Mouse (Mus musculus) embryonic facial prominence, embryonic 15.5 days (tissue): ENCODE results near the gene Boc. TPM values are rescaled to one million over a fixed set of nuclear protein-coding genes. Genes with fewer than 3 reads are reported as not detected.
A peak's percentile ranks its signal among the peaks of the same experiment; 100 is the strongest.

Experiments used
- ATAC-seq: fragments of 200-750 bp; cut with Nextera tagmentation; 2 replicates; pipeline ENCODE4 v1.8.0; 2017; ENCODE audit warnings: low read depth, moderate TSS enrichment; ENCODE audit not compliant: insufficient number of reproducible peaks, low FRiP score, low TSS enrichment
- H3K27ac ChIP-seq: fragments of 300-500 bp; sonication (generic); replicated peaks from 2 replicates; pipeline ENCODE4 v1.5.1; 2015; ENCODE audit warnings: mild to moderate bottlenecking, inconsistent platforms
- H3K27me3 ChIP-seq: fragments of 300-500 bp; sonication (generic); 2 replicates; pipeline ENCODE4 v1.6.1; 2015; ENCODE audit warnings: inconsistent platforms
- H3K36me3 ChIP-seq: fragments of 300-500 bp; sonication (generic); 2 replicates; pipeline ENCODE4 v1.6.1; 2015; ENCODE audit warnings: mild to moderate bottlenecking, inconsistent platforms
- H3K4me1 ChIP-seq: fragments of 300-500 bp; sonication (generic); 2 replicates; pipeline ENCODE4 v1.6.1; 2015; ENCODE audit warnings: inconsistent platforms
- H3K4me2 ChIP-seq: fragments of 300-500 bp; sonication (generic); replicated peaks from 2 replicates; pipeline ENCODE4 v1.6.1; 2015; ENCODE audit warnings: mild to moderate bottlenecking, inconsistent platforms
- H3K4me3 ChIP-seq: fragments of 300-500 bp; sonication (generic); replicated peaks from 2 replicates; pipeline ENCODE4 v1.5.1; 2015; ENCODE audit warnings: mild to moderate bottlenecking, inconsistent platforms
- H3K9ac ChIP-seq: fragments of 300-500 bp; sonication (generic); 2 replicates; pipeline ENCODE4 v1.6.1; 2015; ENCODE audit warnings: inconsistent platforms
- H3K9me3 ChIP-seq: fragments of 300-500 bp; sonication (generic); replicated peaks from 2 replicates; pipeline ENCODE4 v1.6.1; 2016; ENCODE audit warnings: inconsistent platforms
- whole genome bisulfite sequencing: fragments of 180-500 bp; shearing (Covaris S2); methylation state at CpG from one replicate; pipeline ENCODE4 v1.1.7; 2015; 5-methylcytosine and 5-hydroxymethylcytosine counted together
- polyA plus RNA-seq: library from polyadenylated mRNA; unstranded; fragments of >200 nt; fragmentation: Nextera tagmentation; extraction: Ambion mirVana; gene quantifications from 2 replicates; pipeline ENCODE4 v1.2.1, GENCODE M21; 2015

The Boc gene
- polyA plus RNA-seq, 1 experiment from 2014 or later: 49.1 TPM

DNA sequence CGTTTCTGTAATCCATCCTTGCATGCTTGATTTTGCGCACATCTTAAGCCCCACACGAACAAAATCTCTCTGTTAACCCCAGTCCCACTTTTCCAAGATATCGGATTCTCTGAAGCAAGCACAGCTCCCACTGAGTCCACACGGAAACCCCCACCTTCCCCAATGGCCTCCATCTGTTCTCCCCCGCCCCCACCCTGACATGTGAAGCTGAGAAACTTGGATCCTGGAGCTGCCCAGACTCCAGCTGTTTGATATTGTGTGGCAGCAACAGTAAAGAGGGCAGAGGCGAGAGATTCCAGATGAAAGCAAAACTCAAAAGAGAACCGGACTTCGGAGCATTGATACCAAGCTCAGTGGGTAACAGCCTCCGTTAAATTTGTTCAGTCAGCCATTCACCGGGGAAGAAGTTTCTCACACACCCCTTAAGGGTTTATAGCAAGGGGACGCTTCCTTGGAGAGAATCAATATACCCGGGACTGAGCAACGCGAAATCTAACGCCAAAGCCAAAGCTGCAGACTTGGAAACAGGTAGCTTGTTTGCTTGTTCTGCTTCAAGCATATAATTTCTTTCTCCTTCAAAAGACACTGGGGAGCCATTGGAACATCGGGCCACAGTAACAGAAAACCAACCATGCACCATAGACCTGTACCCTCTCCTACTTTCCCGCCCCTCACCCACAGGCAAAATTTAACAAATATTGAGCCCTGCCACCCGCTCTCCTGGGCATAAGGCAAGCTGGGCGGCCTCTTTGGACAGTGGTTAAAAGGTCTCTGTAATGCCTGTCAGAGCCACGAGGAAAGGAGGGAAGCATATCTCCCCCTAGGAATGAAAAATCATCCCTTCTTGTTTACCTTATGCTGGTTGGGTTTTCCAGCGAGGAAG lies 6.9 kb upstream of the Boc start:
- 29% methylated on average over 22 of the region's 22 CpGs for WGBS

DNA sequence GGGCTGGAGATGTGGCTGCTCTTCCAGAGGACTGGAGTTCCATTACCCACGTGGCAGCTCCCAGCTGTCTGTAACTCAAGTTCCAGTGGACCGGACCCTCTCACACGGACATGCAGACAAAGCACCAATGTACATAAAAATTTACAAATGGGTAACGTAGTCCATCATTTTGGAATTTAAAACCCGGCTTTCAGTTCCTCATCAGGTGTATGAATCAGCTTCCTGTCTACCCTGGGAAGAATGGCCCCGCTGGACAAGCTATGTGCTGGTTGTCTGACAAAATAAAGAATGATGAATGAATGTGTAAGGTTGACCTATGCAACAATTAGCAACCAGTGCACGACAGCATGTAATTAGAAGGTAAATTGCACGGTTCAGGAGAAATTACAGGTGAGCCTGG lies 5.7 kb upstream of the Boc start:
- Histone ChIP-seq H3K9me3 (no peaks in the 10 kb centered on the region), H3K27ac (no peak overlapping the region), H3K4me2 (no peak overlapping the region), H3K4me1 (peaks cover 26% of the 10 kb centered on the region), H3K9ac (no peak overlapping the region), H3K4me3 (no peak overlapping the region), H3K36me3 (no peaks in the 10 kb centered on the region), H3K27me3 (no peaks in the 10 kb centered on the region)
- no peak for ATAC-seq
- WGBS: 62% methylated on average over 8 of the region's 8 CpGs

More for the DNA sequence above, 6.9 kb upstream of the Boc start:
- Histone ChIP-seq H3K36me3 (no peaks in the 10 kb centered on the region), H3K9ac (no peak overlapping the region), H3K4me2 (peak overlapping the region; percentile 43), H3K27ac (no peak overlapping the region), H3K9me3 (no peaks in the 10 kb centered on the region), H3K27me3 (no peaks in the 10 kb centered on the region), H3K4me1 (peaks cover 14% of the 10 kb centered on the region), H3K4me3 (peak overlapping the region; percentile 11)
- ATAC-seq: 0 out of 2 replicates have a peak, but pooled peaks have one; percentile 45

DNA sequence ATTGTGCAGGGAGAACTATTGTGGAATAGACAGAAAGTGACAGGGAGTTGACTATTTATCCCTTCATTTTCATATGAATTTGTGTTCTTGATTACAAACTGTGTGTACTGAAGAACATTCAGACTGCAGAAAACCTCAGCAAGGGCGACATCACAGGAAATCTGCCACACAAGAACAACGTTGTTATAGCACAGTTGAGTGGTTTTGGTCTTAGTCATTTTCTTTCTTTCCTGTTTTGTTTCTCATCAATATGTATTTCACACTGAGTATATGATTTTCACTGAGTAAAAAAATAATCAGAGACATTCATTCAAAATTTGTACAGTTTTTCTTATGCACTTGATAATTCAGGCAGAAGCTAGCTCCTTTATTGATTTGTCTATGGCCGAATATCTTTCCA lies 3.4 kb upstream of the Boc start:
- H3K9ac ChIP-seq: no peak overlapping the region
- no peaks in the 10 kb centered on the region for H3K36me3 ChIP-seq
- H3K4me3 ChIP-seq: no peak overlapping the region
- no peaks in the 10 kb centered on the region for H3K9me3 ChIP-seq
- no peak for ATAC-seq
- H3K4me2 ChIP-seq: no peak overlapping the region
- WGBS: 62% methylated on average over 3 of the region's 3 CpGs
- no peak overlapping the region for H3K27ac ChIP-seq
- peaks cover 31% of the 10 kb centered on the region for H3K4me1 ChIP-seq
- no peaks in the 10 kb centered on the region for H3K27me3 ChIP-seq

DNA sequence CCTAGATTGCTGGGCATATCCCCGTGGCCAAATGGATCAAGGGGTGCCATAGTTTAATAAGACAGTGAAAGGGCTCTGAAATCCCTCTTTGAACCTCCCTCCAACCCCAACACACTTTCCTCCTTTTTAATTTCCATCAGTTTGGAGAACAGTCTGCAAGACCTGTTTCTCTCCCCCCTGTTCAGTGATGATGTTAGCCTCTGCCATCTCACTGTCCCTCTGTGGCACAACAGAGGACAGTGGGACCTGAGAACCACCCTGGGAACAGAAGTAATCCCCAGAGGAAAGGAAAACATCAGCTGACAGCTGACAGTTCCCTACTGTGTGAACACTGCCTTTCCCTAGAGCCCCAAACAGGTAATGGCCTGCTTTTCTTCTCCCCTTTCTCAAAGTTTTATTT lies 1.5 kb upstream of the Boc start:
- H3K9me3 ChIP-seq: no peaks in the 10 kb centered on the region
- whole genome bisulfite sequencing: 12% methylated on average over 1 of the region's 1 CpGs
- no peak overlapping the region for H3K9ac ChIP-seq
- no peak overlapping the region for H3K4me2 ChIP-seq
- H3K4me3 ChIP-seq: no peak overlapping the region
- H3K27ac ChIP-seq: peak overlapping the region; percentile 99
- no peaks in the 10 kb centered on the region for H3K27me3 ChIP-seq
- no peaks in the 10 kb centered on the region for H3K36me3 ChIP-seq
- ATAC-seq: no peak
- peaks cover 37% of the 10 kb centered on the region for H3K4me1 ChIP-seq

DNA sequence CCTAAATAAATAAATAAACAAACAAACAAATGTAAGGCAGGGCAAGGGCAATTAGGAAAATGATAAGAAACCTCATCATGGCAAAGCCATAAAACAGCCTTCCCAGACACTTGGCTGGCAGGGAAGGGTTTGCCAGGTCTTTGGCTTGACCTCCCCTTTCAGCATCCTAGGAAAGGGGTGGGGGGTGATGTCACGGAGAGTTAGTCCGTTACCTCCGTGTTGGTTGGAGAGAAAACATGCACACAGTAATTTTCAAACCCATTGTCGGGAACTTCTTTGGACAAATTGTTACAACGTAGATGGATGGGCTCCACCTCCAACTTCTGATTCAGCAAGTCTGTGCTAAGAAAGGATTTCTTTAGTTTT lies 616 bp upstream of the Boc start:
- H3K4me3 ChIP-seq: peak overlapping the region; percentile 90
- 11% methylated on average over 5 of the region's 5 CpGs for WGBS
- ATAC-seq: no peak
- H3K9me3 ChIP-seq: no peaks in the 10 kb centered on the region
- H3K9ac ChIP-seq: no peak overlapping the region
- H3K4me1 ChIP-seq: peaks cover 41% of the 10 kb centered on the region
- H3K27me3 ChIP-seq: no peaks in the 10 kb centered on the region
- peak overlapping the region; percentile 99 for H3K27ac ChIP-seq
- no peaks in the 10 kb centered on the region for H3K36me3 ChIP-seq
- peak overlapping the region; percentile 61 for H3K4me2 ChIP-seq

DNA sequence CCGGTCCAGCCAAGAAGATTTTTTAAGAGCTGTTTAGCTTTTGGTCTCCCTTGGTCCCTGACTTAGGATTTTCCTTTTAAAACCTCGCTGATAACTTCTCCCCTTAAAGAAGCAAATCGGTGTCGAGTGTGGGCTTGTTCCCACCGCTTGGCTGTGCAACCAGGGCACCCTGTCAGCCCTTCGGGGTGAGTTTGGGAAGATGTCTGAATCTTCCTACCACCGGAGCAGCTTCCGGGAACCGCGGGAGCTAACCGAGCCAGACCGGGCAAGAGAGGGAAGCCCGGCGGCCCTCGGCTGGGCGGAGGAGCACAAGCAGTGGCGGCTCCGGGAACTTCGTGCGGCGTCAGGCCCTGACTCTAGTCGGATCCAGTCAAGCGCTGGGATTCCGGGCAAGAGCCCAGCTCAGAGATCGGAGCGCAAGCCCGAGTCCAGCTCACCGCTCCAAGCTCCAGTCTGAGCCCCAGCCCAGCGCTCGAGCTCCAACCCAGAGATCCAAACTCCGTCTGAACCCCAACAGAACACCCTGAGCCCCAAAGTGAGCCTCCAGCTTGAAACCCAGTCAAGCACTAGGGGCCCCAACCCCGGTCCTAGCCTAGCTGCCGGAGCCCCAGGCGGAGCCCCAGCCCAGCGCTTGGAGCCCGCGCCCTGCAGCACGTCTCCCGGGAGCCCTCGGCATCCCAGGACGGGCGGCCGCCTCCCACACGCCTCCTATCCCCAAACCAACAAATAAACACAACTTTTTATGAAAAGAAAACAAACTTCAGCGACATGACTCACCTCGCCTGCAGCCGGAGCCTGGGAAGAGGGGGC lies 831 bp downstream of the Boc start:
- Histone ChIP-seq H3K27me3 (no peaks in the 10 kb centered on the region), H3K9me3 (no peaks in the 10 kb centered on the region), H3K27ac (peak overlapping the region; percentile 99), H3K4me2 (peak overlapping the region; percentile 61), H3K9ac (peak overlapping the region; percentile 99), H3K4me1 (peaks cover 55% of the 10 kb centered on the region), H3K36me3 (no peaks in the 10 kb centered on the region), H3K4me3 (peak overlapping the region; percentile 90)
- peak; percentile 75 for ATAC-seq
- WGBS: under 1% methylated on average over 47 of the region's 47 CpGs

DNA sequence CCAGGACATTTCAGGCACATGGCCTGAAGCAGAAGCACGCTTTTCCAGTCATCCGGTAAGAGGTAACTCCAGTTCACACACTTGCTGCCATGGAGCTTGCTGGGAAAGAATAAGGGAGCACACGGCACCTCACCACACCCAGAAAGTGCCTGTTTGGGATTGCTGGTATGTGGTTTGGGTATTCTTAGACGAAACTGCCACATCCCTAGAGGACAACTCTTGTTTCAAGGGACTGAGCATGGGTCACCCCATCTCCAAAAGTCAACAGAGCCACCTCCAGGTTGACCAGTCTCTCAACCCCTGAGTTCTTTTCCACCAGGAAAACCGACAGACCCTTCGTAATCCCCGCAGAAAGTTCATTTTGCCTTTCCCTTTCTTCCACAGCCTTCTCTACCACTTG lies 1.6 kb downstream of the Boc start:
- Histone ChIP-seq H3K4me1 (peaks cover 63% of the 10 kb centered on the region), H3K4me2 (peak overlapping the region; percentile 61), H3K27me3 (no peaks in the 10 kb centered on the region), H3K36me3 (no peaks in the 10 kb centered on the region), H3K27ac (peak overlapping the region; percentile 99), H3K9me3 (no peaks in the 10 kb centered on the region), H3K4me3 (peak overlapping the region; percentile 90), H3K9ac (peak overlapping the region; percentile 99)
- no peak for ATAC-seq
- WGBS: 8% methylated on average over 7 of the region's 7 CpGs

DNA sequence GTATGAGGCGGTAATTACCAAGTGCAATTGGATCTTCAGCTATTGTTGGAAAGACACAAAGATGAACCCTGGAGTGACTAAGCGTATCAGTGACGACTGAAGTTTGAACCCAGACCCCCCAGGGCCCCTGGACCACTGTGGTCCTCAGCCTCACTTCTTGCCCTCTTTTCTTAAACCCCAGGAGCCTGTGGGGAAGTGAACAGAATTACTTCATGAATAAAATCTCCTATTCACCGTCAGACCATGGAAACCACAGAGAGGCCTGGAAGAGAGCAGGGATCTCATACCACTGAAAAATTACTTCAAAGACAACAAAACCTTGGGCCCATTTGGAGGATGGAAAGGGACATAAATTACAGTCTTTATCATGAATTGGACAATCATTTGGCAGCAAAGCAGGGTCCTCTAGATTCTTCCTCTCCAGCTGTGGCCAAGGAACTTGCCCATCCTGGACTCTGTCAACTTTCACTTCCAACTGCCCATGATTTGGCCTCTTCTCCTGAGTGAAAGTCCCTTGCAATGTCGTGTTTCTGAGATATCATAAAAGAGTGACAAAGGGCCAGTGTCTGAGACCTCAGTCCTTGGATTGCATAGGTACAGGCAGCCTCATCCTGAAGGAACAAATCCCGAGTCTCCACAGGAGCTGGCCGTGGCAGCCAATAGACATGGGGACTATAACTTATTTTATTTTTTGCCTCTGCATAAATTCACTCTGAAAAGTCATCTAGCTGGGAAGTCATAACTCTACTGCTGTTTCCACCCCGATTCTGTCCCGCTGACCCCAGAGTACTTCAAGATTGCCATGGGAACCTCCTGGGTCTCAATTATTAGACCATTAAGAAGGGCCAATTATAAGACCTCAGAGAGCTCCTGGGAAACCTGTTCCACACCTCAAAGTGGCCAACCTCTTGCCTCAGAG lies 2.6 kb downstream of the Boc start:
- H3K4me2 ChIP-seq: peak overlapping the region; percentile 61
- ATAC-seq: no peak

DNA sequence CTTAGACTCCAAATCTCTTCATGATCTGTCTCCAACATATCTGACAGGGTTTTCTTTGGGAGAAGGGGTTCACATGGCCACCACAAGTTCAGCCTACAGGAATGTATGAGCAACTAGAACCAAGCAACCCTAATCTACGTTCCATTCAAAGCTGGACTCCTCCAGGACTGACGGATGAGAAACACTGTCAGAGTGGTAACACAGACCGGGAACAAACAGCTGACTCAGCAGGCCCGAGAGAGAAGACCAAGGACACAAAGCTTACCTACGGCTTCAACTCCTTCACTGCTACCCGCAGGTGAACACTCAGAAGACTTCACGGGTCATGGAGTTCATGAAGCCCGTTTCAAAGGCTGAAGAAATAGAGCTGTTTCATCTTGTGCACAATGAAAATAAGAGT lies 4.8 kb downstream of the Boc start:
- Histone ChIP-seq H3K4me3 (no peak overlapping the region), H3K9me3 (no peaks in the 10 kb centered on the region), H3K4me1 (peaks cover 73% of the 10 kb centered on the region), H3K4me2 (peak overlapping the region; percentile 29; the same call in 1 of the 2 replicates), H3K27me3 (no peaks in the 10 kb centered on the region), H3K9ac (no peak overlapping the region), H3K36me3 (no peaks in the 10 kb centered on the region), H3K27ac (peak overlapping the region; percentile 8; the same call in 1 of the 2 replicates)
- no peak for ATAC-seq
- WGBS: 60% methylated on average over 8 of the region's 8 CpGs

More for the DNA sequence above, 2.6 kb downstream of the Boc start:
- Histone ChIP-seq H3K27me3 (no peaks in the 10 kb centered on the region), H3K27ac (peak overlapping the region; percentile 99), H3K36me3 (no peaks in the 10 kb centered on the region), H3K4me3 (peak overlapping the region; percentile 90), H3K9me3 (no peaks in the 10 kb centered on the region), H3K4me1 (peaks cover 72% of the 10 kb centered on the region), H3K9ac (peak overlapping the region; percentile 15)
- 33% methylated on average over 9 of the region's 9 CpGs for WGBS

DNA sequence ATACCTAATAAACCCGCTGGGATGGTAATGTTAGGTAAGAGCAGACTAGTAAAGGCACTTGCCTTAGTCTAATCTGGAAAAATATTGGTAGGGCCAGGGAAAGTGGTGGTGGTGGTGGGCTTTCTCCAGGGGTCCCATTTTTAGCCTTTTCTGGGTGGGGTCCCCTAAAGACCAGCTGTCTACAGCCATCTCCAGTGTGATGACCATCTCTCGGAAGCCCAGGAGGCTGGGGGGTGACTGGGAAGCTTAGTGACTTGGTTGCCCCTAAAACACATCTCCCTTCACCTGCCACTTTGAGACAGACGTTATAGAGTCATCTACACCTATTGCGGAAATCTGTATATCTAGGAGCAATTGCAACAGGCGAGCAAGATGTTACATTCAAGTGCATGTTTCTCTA lies 6.0 kb downstream of the Boc start:
- H3K36me3 ChIP-seq: peaks cover 4% of the 10 kb centered on the region; the same call in 1 of the 2 replicates
- no peak overlapping the region for H3K9ac ChIP-seq
- no peaks in the 10 kb centered on the region for H3K9me3 ChIP-seq
- peaks cover 76% of the 10 kb centered on the region for H3K4me1 ChIP-seq
- no peak overlapping the region for H3K4me2 ChIP-seq
- 78% methylated on average over 5 of the region's 5 CpGs for WGBS
- H3K4me3 ChIP-seq: no peak overlapping the region
- no peak for ATAC-seq
- H3K27me3 ChIP-seq: no peaks in the 10 kb centered on the region
- H3K27ac ChIP-seq: no peak overlapping the region; the same call in 1 of the 2 replicates
